In genomic region chr8:108868259-108869090, GRCm38 (mm10) we compare ENCODE assay signal across 11 mouse cellular contexts.
DNase-seq lines count a peak whose midpoint lies in the region; ATAC-seq and TF ChIP-seq lines count a peak whose summit lies in the region.
"Had no signal": no experiment of that assay in that cellular context is flagged by ENCODE, and none has a peak within 500 bp of the region (broad histone marks: within the 10 kb centered on the region; RNA-seq: fewer than 3 reads in every experiment).

No protein-coding gene starts in this region.

- TF ChIP-seq POLR2A in limb, embryonic 14.5 days (IDR thresholded peaks at IDR 0.05; ENCODE audit: borderline replicate concordance, extremely low read depth, insufficient read depth, insufficient read length), result no peak

- no peak overlapping the region; the same call in 1 of the 2 replicates for H3K9ac ChIP-seq in heart, embryonic 16.5 days (ENCODE audit: low read length)
- H3K9ac ChIP-seq in lung, embryonic 14.5 days, result no peak overlapping the region
- no peak overlapping the region for H3K9ac ChIP-seq in limb, embryonic 14.5 days (ENCODE audit: low read depth, low read length, severe bottlenecking)

- H3K4me2 ChIP-seq in heart, embryonic 16.5 days (ENCODE audit: low read depth, low read length), result peak overlapping the region; percentile 17; the same call in 1 of the 2 replicates
- H3K4me2 ChIP-seq in lung, embryonic 14.5 days, result no peak overlapping the region
- H3K4me2 ChIP-seq in limb, embryonic 14.5 days (replicated peaks; ENCODE audit: low read depth, low read length, severe bottlenecking), result no peak overlapping the region

- no peak for TF ChIP-seq CTCF in lung, embryonic 14.5 days (IDR thresholded peaks at IDR 0.05; ENCODE audit: low read depth)

- H3K27me3 ChIP-seq in heart, embryonic 16.5 days (ENCODE audit: control insufficient read depth, insufficient read depth, low read length), result no peaks in the 10 kb centered on the region
- H3K27me3 ChIP-seq in lung, embryonic 14.5 days (ENCODE audit: insufficient read depth, low read length), result no peaks in the 10 kb centered on the region
- no peaks in the 10 kb centered on the region for H3K27me3 ChIP-seq in limb, embryonic 14.5 days (ENCODE audit: control insufficient read depth, insufficient read depth, low read length)
- H3K27me3 ChIP-seq: CH12.LX had no signal

- no peak overlapping the region for H3K4me3 ChIP-seq in heart, embryonic 16.5 days (ENCODE audit: low read length)
- H3K4me3 ChIP-seq in lung, embryonic 14.5 days (ENCODE audit: low read depth, low read length), result no peak overlapping the region
- H3K4me3 ChIP-seq in limb, embryonic 14.5 days (replicated peaks; ENCODE audit: low read length), result no peak overlapping the region
- H3K4me3 ChIP-seq: myocyte had no signal

- H3K36me3 ChIP-seq in heart, embryonic 16.5 days (ENCODE audit: control insufficient read depth, insufficient read depth), result no peaks in the 10 kb centered on the region
- H3K36me3 ChIP-seq in lung, embryonic 14.5 days (ENCODE audit: insufficient read depth), result peaks cover 13% of the 10 kb centered on the region; the same call in 1 of the 2 replicates
- H3K36me3 ChIP-seq in limb, embryonic 14.5 days (ENCODE audit: control insufficient read depth, insufficient read depth, low read length), result peaks cover 12% of the 10 kb centered on the region

- H3K27ac ChIP-seq in heart, embryonic 16.5 days (ENCODE audit: low read length), result peak overlapping the region; percentile 55
- H3K27ac ChIP-seq in lung, embryonic 14.5 days (ENCODE audit: low read depth), result peak overlapping the region; percentile 58
- H3K27ac ChIP-seq in limb, embryonic 14.5 days (replicated peaks; ENCODE audit: low read depth, low read length), result 0 out of 2 replicates have a peak overlapping the region, but pooled peaks have one; percentile 52

- 64% methylated on average over 14 of the region's 14 CpGs for WGBS in heart, embryonic 16.5 days
- 58% methylated on average over 14 of the region's 14 CpGs for WGBS in lung, embryonic 14.5 days
- WGBS in limb, embryonic 14.5 days, result 76% methylated on average over 14 of the region's 14 CpGs

- H3K9me3 ChIP-seq in heart, embryonic 16.5 days (replicated peaks; ENCODE audit: control insufficient read depth, low read length), result no peaks in the 10 kb centered on the region
- no peaks in the 10 kb centered on the region for H3K9me3 ChIP-seq in lung, embryonic 14.5 days (ENCODE audit: low read depth, low read length)
- H3K9me3 ChIP-seq in limb, embryonic 14.5 days (ENCODE audit: control insufficient read depth, low read length), result no peaks in the 10 kb centered on the region

- DNase-seq in heart, postnatal 10 days, result no peak
- DNase-seq in lung, embryonic 14.5 days, result no peak
- DNase-seq in lung, postnatal 25 days (ENCODE audit: low spot score), result no peak
- no peak for DNase-seq in limb, embryonic 14.5 days (ENCODE audit: low spot score)
- no peak for DNase-seq in spleen, postnatal 14 days (ENCODE audit: low spot score in 2 of 2)
- DNase-seq: lung, adult 2 months; right cerebral cortex, postnatal 4 days had no signal

- H3K4me1 ChIP-seq in heart, embryonic 16.5 days (ENCODE audit: control insufficient read depth, insufficient read depth, low read length), result peaks cover 21% of the 10 kb centered on the region
- H3K4me1 ChIP-seq in lung, embryonic 14.5 days (ENCODE audit: insufficient read depth), result peaks cover 15% of the 10 kb centered on the region; the same call in 1 of the 2 replicates
- H3K4me1 ChIP-seq in limb, embryonic 14.5 days (ENCODE audit: control insufficient read depth, insufficient read depth, low read length), result peaks cover 12% of the 10 kb centered on the region

- ATAC-seq in heart, embryonic 16.5 days (replicated peaks; ENCODE audit: extremely low read depth, insufficient read depth, low FRiP score), result no peak
- no peak for ATAC-seq in lung, embryonic 14.5 days (ENCODE audit: insufficient read depth)
- no peak for ATAC-seq in limb, embryonic 14.5 days (ENCODE audit: low FRiP score, low read depth)
- ATAC-seq in megakaryocyte-erythroid progenitor cell, adult 5-6 weeks (replicated peaks; ENCODE audit: low FRiP score, low TSS enrichment, poor library complexity, severe bottlenecking), result 0 out of 2 replicates have a peak, but pooled peaks have one; percentile 20

- intact Hi-C loops in heart, postnatal 10 days (cut with DNase I), result no loop called here
